Mouse (Mus musculus) cerebellum, adult 2 months (tissue): ENCODE results near the gene Cdkl2. TPM values are rescaled to one million over a fixed set of nuclear protein-coding genes. Genes with fewer than 3 reads are reported as not detected.

Experiments
- DNase-seq, 2 experiments: peaks; one replicate each; pipeline ENCODE4 v3.0.0; 2021
- H3K27ac ChIP-seq: fragments of 200-500 bp; 2 replicates; pipeline ENCODE4 v1.5.1; 2012; ENCODE audit warnings: low read length, control low read depth, inconsistent platforms; ENCODE audit not compliant: insufficient read depth
- H3K27me3 ChIP-seq: fragments of 200-500 bp; 2 replicates; pipeline ENCODE4 v1.6.1; 2012; ENCODE audit warnings: inconsistent platforms, mild to moderate bottlenecking, low read length, moderate library complexity; ENCODE audit not compliant: control insufficient read depth, insufficient read depth
- H3K4me1 ChIP-seq: fragments of 200-500 bp; 2 replicates; pipeline ENCODE4 v1.6.1; 2011; ENCODE audit warnings: low read length; ENCODE audit not compliant: control insufficient read depth, insufficient read depth
- H3K4me3 ChIP-seq: fragments of 200-500 bp; replicated peaks from 2 replicates; pipeline ENCODE3; 2011; ENCODE audit warnings: mild to moderate bottlenecking, low read depth, low read length, control low read depth; ENCODE audit not compliant: insufficient read depth
- CTCF ChIP-seq: fragments of 200-500 bp; IDR thresholded peaks from 2 replicates; pipeline ENCODE4 v1.5.1; 2011; ENCODE audit warnings: low read depth, mild to moderate bottlenecking, control low read depth, low read length, moderate library complexity, borderline replicate concordance; ENCODE audit not compliant: insufficient read depth
- POLR2A ChIP-seq: fragments of 200-500 bp; IDR thresholded peaks from 2 replicates; pipeline ENCODE4 v1.6.1; 2011; ENCODE audit warnings: low read length, control low read depth, borderline replicate concordance; ENCODE audit not compliant: insufficient read depth
- WGBS: fragments of 180-500 bp; shearing (Covaris S2); methylation state at CpG from one replicate; pipeline ENCODE4 v1.1.7; 2018; 5-methylcytosine and 5-hydroxymethylcytosine counted together
- polyA plus RNA-seq: library from polyadenylated mRNA; depleted of rRNA; stranded (reverse); fragments of >200 nt; gene quantifications from 2 replicates; pipeline ENCODE4 v1.2.3, GENCODE M21; 2012; rRNA removed

The Cdkl2 gene
- polyA plus RNA-seq, 1 experiment: 11.1 TPM

- H3K4me3 ChIP-seq: no peak overlapping the region
- no peaks in the 10 kb centered on the region; the same call in 1 of the 2 replicates for H3K4me1 ChIP-seq
- no peak for TF ChIP-seq CTCF
- TF ChIP-seq POLR2A: no peak
- WGBS: under 1% methylated on average over 3 of the region's 3 CpGs
- no peak overlapping the region for H3K27ac ChIP-seq
- no peaks in the 10 kb centered on the region for H3K27me3 ChIP-seq
- DNase-seq: no peak
These were observed 83.0 kb downstream of the Cdkl2 start for GRCm38 (mm10) chr5:91960606-91961254.

GRCm38 (mm10) chr5:91959986-91960385, 83.7 kb downstream of the Cdkl2 start:
- Histone ChIP-seq H3K27me3 (no peaks in the 10 kb centered on the region), H3K27ac (no peak overlapping the region), H3K4me3 (no peak overlapping the region), H3K4me1 (no peaks in the 10 kb centered on the region; the same call in 1 of the 2 replicates)
- no peak for DNase-seq
- no peak for TF ChIP-seq POLR2A
- no peak for TF ChIP-seq CTCF
- 90% methylated on average over 1 of the region's 1 CpGs for whole genome bisulfite sequencing

- WGBS: 71% methylated on average over 1 of the region's 1 CpGs
- Histone ChIP-seq H3K27ac (no peak overlapping the region), H3K27me3 (no peaks in the 10 kb centered on the region), H3K4me3 (no peak overlapping the region), H3K4me1 (no peaks in the 10 kb centered on the region; the same call in 1 of the 2 replicates)
- DNase-seq: no peak
- TF ChIP-seq CTCF (no peak), POLR2A (no peak)
These were observed 84.6 kb downstream of the Cdkl2 start for GRCm38 (mm10) chr5:91959096-91959495.

GRCm38 (mm10) chr5:91956991-91957760, 86.5 kb downstream of the Cdkl2 start:
- no peak for DNase-seq
- Histone ChIP-seq H3K27me3 (no peaks in the 10 kb centered on the region), H3K4me3 (no peak overlapping the region), H3K4me1 (no peaks in the 10 kb centered on the region; the same call in 1 of the 2 replicates), H3K27ac (no peak overlapping the region)
- WGBS: 96% methylated on average over 3 of the region's 3 CpGs
- TF ChIP-seq POLR2A: no peak
- no peak for TF ChIP-seq CTCF

Other genes with a start within 250 kb of the Cdkl2 start
- 51.3 and 55.1 TPM in 2 replicates for gene Rchy1, start 80.8 kb downstream of the Cdkl2 start, polyA plus RNA-seq
- 0.20 TPM in 1 of 2 replicates, not detected in the other for gene Odaph, start 56.4 kb downstream of the Cdkl2 start, polyA plus RNA-seq
- 123 and 125 TPM in 2 replicates for gene G3bp2, start 39.8 kb upstream of the Cdkl2 start, polyA plus RNA-seq
- 55.2 and 59.3 TPM in 2 replicates for gene Uso1, start 94.1 kb upstream of the Cdkl2 start, polyA plus RNA-seq
- gene U90926, start 171.5 kb upstream of the Cdkl2 start, polyA plus RNA-seq: not detected in 2 replicates
- gene Ppef2, start 212.4 kb upstream of the Cdkl2 start, polyA plus RNA-seq: 2.1 and 2.7 TPM in 2 replicates
- 32.1 and 37.6 TPM in 2 replicates for gene Naaa, start 234.3 kb upstream of the Cdkl2 start, polyA plus RNA-seq